Mouse (Mus musculus): ENCODE results near the gene Reep6.

The Reep6 gene

GRCm38 (mm10) chr10:80314494-80315001 lies 15.2 kb upstream of the Reep6 start:
- POLR2A ChIA-PET = interaction anchor here in 3 of 4 experiments (0.7 to 10.1 kb wide), 22 partner anchors 8 to 362 kb away, joined by 3 to 143 read pairs (median 4); partner anchors contain the start of genes Pcsk4 (in 3 of the 3), Reep6 (in 3 of the 3), Rps15 (in 3 of the 3) and Apc2 (in 2 of the 3)

GRCm38 (mm10) chr10:80315315-80315714 lies 14.4 kb upstream of the Reep6 start:
- ChIA-PET CTCF (interaction anchor here in 2 of 4 experiments (0.6 to 1.7 kb wide), 5 partner anchors 25 to 209 kb away, joined by 3 to 4 read pairs (median 3); no protein-coding TSS in a partner anchor), POLR2A (interaction anchor here in 3 of 4 experiments (0.7 to 10.1 kb wide), 19 partner anchors 9 to 361 kb away, joined by 3 to 143 read pairs (median 4); partner anchors contain the start of genes Pcsk4 (in 3 of the 3), Reep6 (in 3 of the 3), Rps15 (in 3 of the 3) and Apc2 (in 2 of the 3))

More at GRCm38 (mm10) chr10:80314494-80315001, 15.2 kb upstream of the Reep6 start:
- CTCF ChIA-PET = interaction anchor here in 3 of 4 experiments (0.6 to 1.9 kb wide), 5 partner anchors 26 to 708 kb away, joined by 3 to 8 read pairs (median 4); no protein-coding TSS in a partner anchor

- CTCF ChIA-PET = interaction anchor here in 2 of 4 experiments (0.6 to 1.7 kb wide), 6 partner anchors 8 to 112 kb away, joined by 3 to 5 read pairs (median 3); partner anchors contain the start of genes Pcsk4 (in 1 of the 2), Reep6 (in 1 of the 2) and Rps15 (in 1 of the 2)
- POLR2A ChIA-PET = interaction anchor here in 2 of 4 experiments (0.6 to 10.1 kb wide), 13 partner anchors 8 to 148 kb away, joined by 3 to 143 read pairs (median 4); partner anchors contain the start of genes Apc2 (in 2 of the 2), Pcsk4 (in 2 of the 2), Reep6 (in 2 of the 2) and Rps15 (in 2 of the 2)
Observed at GRCm38 (mm10) chr10:80316359-80316781, 13.4 kb upstream of the Reep6 start.

- CTCF ChIA-PET = interaction anchor here in 1 of 4 experiments (0.6 to 1.5 kb wide), 3 partner anchors 13 to 111 kb away, joined by 3 read pairs; partner anchors contain the start of genes Pcsk4, Reep6 and Rps15
- POLR2A ChIA-PET = interaction anchor here in 2 of 4 experiments (0.9 to 10.1 kb wide), 11 partner anchors 9 to 358 kb away, joined by 3 to 143 read pairs (median 4); partner anchors contain the start of genes Apc2 (in 2 of the 2), Pcsk4 (in 2 of the 2), Reep6 (in 2 of the 2) and Rps15 (in 2 of the 2)
Observed at GRCm38 (mm10) chr10:80317011-80317410, 12.7 kb upstream of the Reep6 start.

GRCm38 (mm10) chr10:80320340-80320760 lies 9.4 kb upstream of the Reep6 start, which contains the start of gene 2310011J03Rik:
2310011J03Rik (minus strand) TSS chr10:80320537.
- CTCF ChIA-PET = interaction anchor here in 1 of 4 experiments (0.7 kb wide), 1 partner anchor 122 kb away, joined by 3 read pairs; no protein-coding TSS in a partner anchor
- POLR2A ChIA-PET = interaction anchor here in 1 of 4 experiments (1.2 to 1.5 kb wide), 4 partner anchors 7 to 59 kb away, joined by 3 to 10 read pairs (median 4); partner anchors contain the start of genes Dazap1, Pcsk4 and Reep6

GRCm38 (mm10) chr10:80321014-80321669 lies 8.6 kb upstream of the Reep6 start:
- POLR2A ChIA-PET = interaction anchor here in 3 of 4 experiments (0.6 to 1.5 kb wide), 8 partner anchors 8 to 540 kb away, joined by 3 to 10 read pairs (median 4); partner anchors contain the start of genes Adamtsl5 (in 1 of the 3), Dazap1 (in 1 of the 3), Pcsk4 (in 1 of the 3) and Reep6 (in 1 of the 3)

GRCm38 (mm10) chr10:80321670-80322581 lies 7.8 kb upstream of the Reep6 start:
- CTCF ChIA-PET = interaction anchor here in 1 of 4 experiments (0.6 kb wide), 1 partner anchor 408 kb away, joined by 3 read pairs; no protein-coding TSS in a partner anchor
- POLR2A ChIA-PET = interaction anchor here in 3 of 4 experiments (0.5 to 1.9 kb wide), 9 partner anchors 8 to 131 kb away, joined by 3 to 10 read pairs (median 4); partner anchors contain the start of genes Adamtsl5 (in 1 of the 3), Dazap1 (in 1 of the 3), Pcsk4 (in 1 of the 3) and Reep6 (in 1 of the 3)

More at GRCm38 (mm10) chr10:80321014-80321669, 8.6 kb upstream of the Reep6 start:
- CTCF ChIA-PET = interaction anchor here in 2 of 4 experiments (0.5 to 0.6 kb wide), 2 partner anchors 22 to 407 kb away, joined by 3 read pairs; no protein-coding TSS in a partner anchor

GRCm38 (mm10) chr10:80322811-80323211 lies 6.9 kb upstream of the Reep6 start:
- POLR2A ChIA-PET = interaction anchor here in 2 of 4 experiments (1.4 to 2.0 kb wide), 4 partner anchors 11 to 31 kb away, joined by 5 to 16 read pairs (median 6); partner anchors contain the start of gene Rps15 (in 2 of the 2)

GRCm38 (mm10) chr10:80323261-80324119 lies 6.3 kb upstream of the Reep6 start:
- ChIA-PET POLR2A (interaction anchor here in 3 of 4 experiments (0.5 to 2.0 kb wide), 11 partner anchors 11 to 605 kb away, joined by 3 to 16 read pairs (median 4); partner anchors contain the start of gene Rps15 (in 2 of the 3)), CTCF (interaction anchor here in 2 of 4 experiments (0.5 to 1.2 kb wide), 6 partner anchors 27 to 675 kb away, joined by 3 to 7 read pairs (median 4); no protein-coding TSS in a partner anchor)

More at GRCm38 (mm10) chr10:80322811-80323211, 6.9 kb upstream of the Reep6 start:
- CTCF ChIA-PET = no interaction called here

- POLR2A ChIA-PET = interaction anchor here in 2 of 4 experiments (0.5 to 2.0 kb wide), 7 partner anchors 12 to 156 kb away, joined by 3 to 16 read pairs (median 4); partner anchors contain the start of gene Rps15 (in 2 of the 2)
- CTCF ChIA-PET = interaction anchor here (0.6 to 1.3 kb wide), 7 partner anchors 8 to 626 kb away, joined by 3 to 6 read pairs (median 4); no protein-coding TSS in a partner anchor
Observed at GRCm38 (mm10) chr10:80324120-80325037, 5.4 kb upstream of the Reep6 start.

- CTCF ChIA-PET = interaction anchor here in 1 of 4 experiments (1.3 kb wide), 1 partner anchor 49 kb away, joined by 4 read pairs; no protein-coding TSS in a partner anchor
Observed at GRCm38 (mm10) chr10:80325045-80325444, 4.7 kb upstream of the Reep6 start.

GRCm38 (mm10) chr10:80330084-80330483 lies 331 bp downstream of the Reep6 start:
- ChIA-PET POLR2A (interaction anchor here (0.7 to 4.9 kb wide), 78 partner anchors 8 to 948 kb away, joined by 3 to 85 read pairs (median 5); partner anchors contain the start of genes Mbd3 (in 3 of the 4), Rps15 (in 3 of the 4), Apc2 (in 2 of the 4) and Mum1 (in 2 of the 4)), CTCF (interaction anchor here in 3 of 4 experiments (0.9 to 3.1 kb wide), 28 partner anchors 10 to 707 kb away, joined by 3 to 17 read pairs (median 4); partner anchors contain the start of genes Mum1 (in 2 of the 3), Adamtsl5 (in 1 of the 3), Apc2 (in 1 of the 3) and Dazap1 (in 1 of the 3))

More at GRCm38 (mm10) chr10:80325045-80325444, 4.7 kb upstream of the Reep6 start:
- POLR2A ChIA-PET = no interaction called here

GRCm38 (mm10) chr10:80330888-80331287 lies 1.1 kb downstream of the Reep6 start:
- ChIA-PET CTCF (interaction anchor here in 1 of 4 experiments (1.9 kb wide), 1 partner anchor 20 kb away, joined by 10 read pairs; no protein-coding TSS in a partner anchor), POLR2A (interaction anchor here in 3 of 4 experiments (0.5 to 3.9 kb wide), 10 partner anchors 11 to 69 kb away, joined by 3 to 60 read pairs (median 11); partner anchors contain the start of genes Rps15 (in 2 of the 3) and Mbd3 (in 1 of the 3))

All from embryonic stem cell, embryonic (primary cell).